Mouse (Mus musculus) limb, embryonic 12.5 days (tissue): Measurements from ENCODE around the gene Shroom3. TPM values are rescaled to one million over a fixed set of nuclear protein-coding genes. Genes with fewer than 3 reads are reported as not detected.

Experiments used
- ATAC-seq: fragments of 200-750 bp; cut with Nextera tagmentation; 2 replicates; pipeline ENCODE4 v1.8.0; 2017; ENCODE audit warnings: low read depth, moderate TSS enrichment; ENCODE audit not compliant: insufficient number of reproducible peaks, insufficient read depth, low FRiP score, low TSS enrichment
- H3K27ac ChIP-seq: fragments of 300-500 bp; sonication (generic); 2 replicates; pipeline ENCODE4 v1.5.1; 2016; ENCODE audit warnings: mild to moderate bottlenecking, moderate library complexity
- H3K27me3 ChIP-seq: fragments of 300-500 bp; sonication (generic); 2 replicates; pipeline ENCODE4 v1.6.1; 2016; ENCODE audit warnings: mild to moderate bottlenecking, moderate library complexity
- H3K36me3 ChIP-seq: fragments of 300-500 bp; sonication (generic); 2 replicates; pipeline ENCODE4 v1.6.1; 2016; ENCODE audit warnings: mild to moderate bottlenecking, moderate library complexity
- H3K4me1 ChIP-seq: fragments of 300-500 bp; sonication (generic); replicated peaks from 2 replicates; pipeline ENCODE4 v1.6.1; 2016
- H3K4me2 ChIP-seq: fragments of 300-500 bp; sonication (generic); 2 replicates; pipeline ENCODE4 v1.6.1; 2016; ENCODE audit warnings: mild to moderate bottlenecking, moderate library complexity
- H3K4me3 ChIP-seq: fragments of 300-500 bp; sonication (generic); replicated peaks from 2 replicates; pipeline ENCODE4 v1.5.1; 2016; ENCODE audit warnings: mild to moderate bottlenecking
- H3K9ac ChIP-seq: fragments of 300-500 bp; sonication (generic); replicated peaks from 2 replicates; pipeline ENCODE4 v1.6.1; 2016; ENCODE audit warnings: mild to moderate bottlenecking, moderate library complexity
- H3K9me3 ChIP-seq: fragments of 300-500 bp; sonication (generic); 2 replicates; pipeline ENCODE4 v1.6.1; 2016; ENCODE audit warnings: mild to moderate bottlenecking, moderate library complexity
- WGBS: fragments of 180-500 bp; shearing (Covaris S2); methylation state at CpG from one replicate; pipeline ENCODE4 v1.1.7; 2016; 5-methylcytosine and 5-hydroxymethylcytosine counted together
- polyA plus RNA-seq: library from polyadenylated mRNA; unstranded; fragments of >200 nt; fragmentation: Nextera tagmentation; extraction: Ambion mirVana; gene quantifications from 2 replicates; pipeline ENCODE4 v1.2.1, GENCODE M21; 2016

Shroom3 gene
- 5.9 and 6.6 TPM in 2 replicates for polyA plus RNA-seq

DNA sequence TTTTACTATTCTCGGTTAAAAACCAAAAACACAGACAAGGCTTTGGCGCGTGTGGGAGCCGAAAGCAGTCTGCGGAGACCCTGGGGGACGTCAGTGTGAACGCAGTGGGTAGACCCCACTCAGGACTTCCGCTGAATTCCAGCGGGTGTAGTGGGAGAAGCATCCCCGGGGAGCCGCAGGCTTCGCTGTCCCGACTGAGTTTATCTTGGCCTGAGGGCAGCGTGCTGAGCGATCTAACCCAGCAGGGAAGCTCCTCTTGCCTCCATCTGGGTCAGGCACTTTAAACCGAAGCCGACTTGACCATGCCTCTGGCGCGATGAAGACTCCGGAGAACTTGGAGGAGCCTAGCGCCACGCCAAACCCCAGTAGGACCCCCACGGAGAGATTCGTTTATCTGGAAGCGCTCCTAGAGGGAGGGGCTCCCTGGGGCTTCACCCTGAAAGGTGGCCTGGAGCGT is at the start of gene Shroom3:
Gene Shroom3 (plus strand): TSS at position 85 of the 457 bp plus-strand sequence.
- peak within 1 kb of the TSS; percentile 82 for H3K27ac ChIP-seq
- H3K4me1 ChIP-seq = peaks cover 8% of the 10 kb centered on the region
- H3K9me3 ChIP-seq = no peaks in the 10 kb centered on the region
- no peaks in the 10 kb centered on the region for H3K36me3 ChIP-seq
- H3K9ac ChIP-seq = peak within 1 kb of the TSS; percentile 70
- ATAC-seq = 0 out of 2 replicates have a peak, but pooled peaks have one; percentile 8
- no peaks in the 10 kb centered on the region for H3K27me3 ChIP-seq
- peak within 1 kb of the TSS; percentile 58 for H3K4me3 ChIP-seq
- H3K4me2 ChIP-seq = peak within 1 kb of the TSS; percentile 96
- WGBS = under 1% methylated on average over 26 of the region's 26 CpGs

GRCm38 (mm10) chr5:92633526-92633925 is 49.7 kb upstream of the Shroom3 start:
- 59% methylated on average over 4 of the region's 4 CpGs for WGBS
- Histone ChIP-seq H3K4me3 (no peak overlapping the region), H3K27ac (no peak overlapping the region), H3K4me2 (no peak overlapping the region), H3K9me3 (no peaks in the 10 kb centered on the region), H3K4me1 (no peaks in the 10 kb centered on the region), H3K27me3 (no peaks in the 10 kb centered on the region), H3K9ac (no peak overlapping the region), H3K36me3 (no peaks in the 10 kb centered on the region)
- ATAC-seq = no peak

- no peak overlapping the region for H3K4me2 ChIP-seq
- WGBS = 80% methylated on average over 3 of the region's 3 CpGs
- no peak for ATAC-seq
- H3K4me1 ChIP-seq = no peaks in the 10 kb centered on the region
- H3K9ac ChIP-seq = no peak overlapping the region
- H3K9me3 ChIP-seq = no peaks in the 10 kb centered on the region
- no peak overlapping the region for H3K4me3 ChIP-seq
- no peaks in the 10 kb centered on the region for H3K27me3 ChIP-seq
- no peaks in the 10 kb centered on the region for H3K36me3 ChIP-seq
- H3K27ac ChIP-seq = no peak overlapping the region
These were observed 48.3 kb upstream of the Shroom3 start for GRCm38 (mm10) chr5:92634916-92635315.

GRCm38 (mm10) chr5:92635891-92636290 is 47.3 kb upstream of the Shroom3 start:
- Histone ChIP-seq H3K9ac (no peak overlapping the region), H3K4me3 (no peak overlapping the region), H3K4me2 (no peak overlapping the region), H3K36me3 (no peaks in the 10 kb centered on the region), H3K27me3 (no peaks in the 10 kb centered on the region), H3K27ac (no peak overlapping the region), H3K9me3 (no peaks in the 10 kb centered on the region), H3K4me1 (no peaks in the 10 kb centered on the region)
- WGBS = 82% methylated on average over 5 of the region's 5 CpGs
- ATAC-seq = no peak

GRCm38 (mm10) chr5:92640861-92641260 is 42.4 kb upstream of the Shroom3 start:
- Histone ChIP-seq H3K4me3 (no peak overlapping the region), H3K27me3 (no peaks in the 10 kb centered on the region), H3K36me3 (no peaks in the 10 kb centered on the region), H3K4me1 (no peaks in the 10 kb centered on the region), H3K9me3 (no peaks in the 10 kb centered on the region), H3K9ac (no peak overlapping the region), H3K4me2 (no peak overlapping the region), H3K27ac (no peak overlapping the region)
- 81% methylated on average over 3 of the region's 3 CpGs for WGBS
- ATAC-seq = no peak

DNA sequence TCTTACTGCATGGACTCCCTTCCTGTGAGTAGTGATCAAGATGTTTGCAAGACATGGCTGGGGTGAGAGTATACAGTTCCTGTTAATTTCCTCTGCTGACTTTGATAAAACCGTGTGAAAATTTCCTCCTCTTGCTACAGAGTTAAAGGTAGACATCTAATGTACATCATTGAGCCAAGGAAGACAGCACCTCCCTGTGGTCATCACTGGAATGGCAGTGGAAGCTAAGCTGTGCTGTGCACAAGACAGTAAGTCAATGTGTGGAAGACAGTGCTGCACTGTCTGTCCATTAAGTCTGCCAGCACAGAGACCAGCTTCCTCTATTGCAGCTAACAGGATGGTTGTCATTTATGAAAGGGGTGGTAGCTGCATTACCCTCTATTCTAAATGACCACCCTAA is 27.0 kb upstream of the Shroom3 start:
- ATAC-seq = no peak
- Histone ChIP-seq H3K4me2 (no peak overlapping the region), H3K9ac (no peak overlapping the region), H3K36me3 (no peaks in the 10 kb centered on the region), H3K27me3 (no peaks in the 10 kb centered on the region), H3K9me3 (no peaks in the 10 kb centered on the region), H3K4me3 (no peak overlapping the region), H3K4me1 (no peaks in the 10 kb centered on the region), H3K27ac (no peak overlapping the region)
- WGBS = 5% methylated on average over 1 of the region's 1 CpGs

DNA sequence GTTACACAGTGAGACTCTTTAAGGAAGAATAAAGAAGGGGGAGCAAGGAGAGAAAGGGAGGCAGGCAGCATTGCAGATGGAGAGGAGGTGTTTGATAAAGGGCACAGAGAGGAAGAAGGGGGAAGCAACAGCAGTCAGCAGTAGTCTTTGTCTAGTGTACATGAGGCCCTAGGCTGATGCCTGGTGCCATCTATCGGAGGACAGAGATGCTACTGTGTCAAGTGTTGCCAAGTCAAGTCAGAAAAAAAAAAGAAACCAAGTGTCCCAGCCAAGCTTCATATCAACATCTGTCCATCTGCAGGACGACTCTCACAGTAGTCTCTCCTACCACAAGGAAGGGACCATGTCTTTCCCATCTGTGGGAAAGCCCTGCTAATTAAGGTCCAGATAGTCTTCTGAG is 18.9 kb upstream of the Shroom3 start:
- Histone ChIP-seq H3K36me3 (no peaks in the 10 kb centered on the region), H3K27me3 (no peaks in the 10 kb centered on the region), H3K27ac (no peak overlapping the region), H3K9me3 (no peaks in the 10 kb centered on the region), H3K4me3 (no peak overlapping the region), H3K9ac (no peak overlapping the region), H3K4me1 (no peaks in the 10 kb centered on the region), H3K4me2 (no peak overlapping the region)
- no peak for ATAC-seq
- 72% methylated on average over 2 of the region's 2 CpGs for WGBS

DNA sequence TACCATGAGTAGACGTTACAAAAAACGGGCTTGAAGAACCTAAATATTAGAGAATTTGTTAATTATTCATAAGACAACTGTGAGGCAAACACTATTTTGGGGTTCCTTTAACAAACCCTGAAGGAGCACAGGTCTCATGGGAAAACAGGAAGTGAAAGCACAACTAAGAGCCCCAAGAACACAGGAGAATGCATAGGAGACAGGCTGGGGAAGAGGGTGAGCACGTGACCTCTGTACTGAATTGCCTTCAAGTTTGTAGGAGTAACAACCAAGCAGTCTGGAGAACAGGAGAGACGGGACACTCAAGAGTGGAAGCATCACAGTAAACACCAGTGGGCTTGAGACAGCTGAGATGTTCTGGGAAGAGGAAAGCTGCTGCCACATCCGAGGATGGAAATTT is 16.4 kb upstream of the Shroom3 start:
- H3K4me1 ChIP-seq = no peaks in the 10 kb centered on the region
- WGBS = 72% methylated on average over 5 of the region's 5 CpGs

DNA sequence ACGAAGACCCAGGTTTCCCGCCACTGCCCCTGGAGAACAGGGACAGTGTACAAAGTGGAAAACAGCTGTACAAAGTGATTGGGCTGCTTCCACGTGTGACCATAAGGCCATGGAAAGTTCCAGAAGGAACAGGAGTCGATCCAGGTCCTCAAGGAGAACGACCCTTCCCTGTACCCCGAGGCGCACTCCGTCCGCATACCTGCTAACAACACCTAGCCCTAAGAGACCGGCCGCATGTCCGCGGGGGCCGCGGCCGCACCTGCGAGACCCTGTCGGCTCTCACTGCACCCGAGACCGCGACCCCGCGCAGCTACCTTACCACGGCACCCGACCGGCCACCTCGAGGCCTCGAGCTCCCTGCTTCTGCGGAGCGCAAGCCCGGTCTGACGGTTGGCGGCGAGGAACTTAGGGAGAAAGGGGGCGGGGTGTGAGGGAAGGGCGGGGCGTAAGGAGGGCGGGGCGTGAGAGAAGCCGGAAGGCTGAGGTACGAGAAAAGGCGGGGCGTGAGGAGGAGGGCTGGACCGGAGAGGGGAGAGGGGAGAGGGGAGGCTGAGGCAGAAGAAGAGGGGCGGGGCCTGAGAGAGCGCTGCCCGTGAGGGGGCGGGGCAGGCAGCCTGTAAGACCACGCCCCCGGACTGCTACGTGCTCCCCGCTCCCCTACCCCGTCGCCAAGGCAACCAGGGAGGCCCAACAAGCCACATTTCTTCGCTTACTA is 8.2 kb upstream of the Shroom3 start, which contains the start of gene Ccdc158:
Gene Ccdc158 (minus strand): TSS at position 413 of the 715 bp plus-strand sequence.
- H3K36me3 ChIP-seq = no peaks in the 10 kb centered on the region
- H3K4me1 ChIP-seq = peaks cover 3% of the 10 kb centered on the region; the same call in 1 of the 2 replicates
- peak within 1 kb of the TSS; percentile 42; the same call in 1 of the 2 replicates for H3K9ac ChIP-seq
- 14% methylated on average over 46 of the region's 55 CpGs for WGBS
- peak within 1 kb of the TSS; percentile 72 for H3K4me2 ChIP-seq
- H3K4me3 ChIP-seq = peak within 1 kb of the TSS; percentile 44
- H3K27me3 ChIP-seq = no peaks in the 10 kb centered on the region
- 0 out of 2 replicates have a peak, but pooled peaks cover 4% of the 10 kb centered on the region for H3K9me3 ChIP-seq
- H3K27ac ChIP-seq = no peak within 1 kb of the TSS
- ATAC-seq = peak; percentile 86

More for the DNA sequence above, 16.4 kb upstream of the Shroom3 start:
- Histone ChIP-seq H3K36me3 (no peaks in the 10 kb centered on the region), H3K27ac (no peak overlapping the region), H3K4me3 (no peak overlapping the region), H3K9ac (no peak overlapping the region), H3K27me3 (no peaks in the 10 kb centered on the region), H3K4me2 (no peak overlapping the region), H3K9me3 (no peaks in the 10 kb centered on the region)
- ATAC-seq = no peak

- Histone ChIP-seq H3K27me3 (no peaks in the 10 kb centered on the region), H3K9me3 (0 out of 2 replicates have a peak, but pooled peaks cover 4% of the 10 kb centered on the region), H3K9ac (0 out of 2 replicates have a peak overlapping the region, but pooled peaks have one; percentile 42), H3K4me3 (peak overlapping the region; percentile 44), H3K4me1 (peaks cover 3% of the 10 kb centered on the region; the same call in 1 of the 2 replicates), H3K27ac (no peak overlapping the region), H3K36me3 (no peaks in the 10 kb centered on the region), H3K4me2 (peak overlapping the region; percentile 72)
- WGBS = 2% methylated on average over 9 of the region's 9 CpGs
- ATAC-seq = peak; percentile 60
These were observed 7.7 kb upstream of the Shroom3 start for GRCm38 (mm10) chr5:92675574-92675920.

- Histone ChIP-seq H3K36me3 (no peaks in the 10 kb centered on the region), H3K9ac (no peak overlapping the region), H3K27ac (no peak overlapping the region), H3K4me1 (peaks cover 11% of the 10 kb centered on the region), H3K9me3 (no peaks in the 10 kb centered on the region), H3K4me2 (no peak overlapping the region), H3K27me3 (no peaks in the 10 kb centered on the region), H3K4me3 (no peak overlapping the region)
- no peak for ATAC-seq
- 29% methylated on average over 4 of the region's 4 CpGs for WGBS
These were observed 3.8 kb upstream of the Shroom3 start for GRCm38 (mm10) chr5:92679441-92679840.
